Mouse (Mus musculus) lung, embryonic 14.5 days (tissue): Measurements from ENCODE around the gene Pold2. TPM values are rescaled to one million over a fixed set of nuclear protein-coding genes. Genes with fewer than 3 reads are reported as not detected.

ENCODE experiments used
- ATAC-seq: fragments of 200-750 bp; cut with Nextera tagmentation; 2 replicates; pipeline ENCODE4 v1.8.0; 2017; ENCODE audit warnings: mild to moderate bottlenecking, moderate TSS enrichment, moderate library complexity; ENCODE audit not compliant: insufficient read depth
- DNase-seq: peaks from one replicate; pipeline ENCODE4 v3.0.0-alpha.2; 2015
- H3K27ac ChIP-seq: fragments of 300-500 bp; sonication (generic); 2 replicates; pipeline ENCODE4 v1.5.1; 2014; ENCODE audit warnings: low read depth, mild to moderate bottlenecking, moderate library complexity
- H3K27me3 ChIP-seq: fragments of 300-500 bp; sonication (generic); 2 replicates; pipeline ENCODE4 v1.6.1; 2014; ENCODE audit warnings: low read length, control low read depth; ENCODE audit not compliant: insufficient read depth
- H3K36me3 ChIP-seq: fragments of 300-500 bp; sonication (generic); 2 replicates; pipeline ENCODE4 v1.6.1; 2014; ENCODE audit warnings: control low read depth; ENCODE audit not compliant: insufficient read depth
- H3K4me1 ChIP-seq: fragments of 300-500 bp; sonication (generic); 2 replicates; pipeline ENCODE4 v1.6.1; 2014; ENCODE audit warnings: antibody characterized with exemption, control low read depth; ENCODE audit not compliant: insufficient read depth
- H3K4me2 ChIP-seq: fragments of 300-500 bp; sonication (generic); 2 replicates; pipeline ENCODE4 v1.6.1; 2014; ENCODE audit warnings: mild to moderate bottlenecking
- H3K4me3 ChIP-seq: fragments of 300-500 bp; sonication (generic); 2 replicates; pipeline ENCODE4 v1.5.1; 2014; ENCODE audit warnings: low read depth, low read length
- H3K9ac ChIP-seq: fragments of 300-500 bp; sonication (generic); 2 replicates; pipeline ENCODE4 v1.6.1; 2014
- H3K9me3 ChIP-seq: fragments of 300-500 bp; sonication (generic); 2 replicates; pipeline ENCODE4 v1.6.1; 2016; ENCODE audit warnings: low read depth, low read length, control low read depth
- CTCF ChIP-seq: IDR thresholded peaks from 2 replicates; pipeline ENCODE4 v1.5.1; 2016; ENCODE audit warnings: antibody characterized with exemption, low read depth
- WGBS: fragments of 180-500 bp; shearing (Covaris S2); extraction: QIAGEN DNeasy Blood & Tissue Kit; methylation state at CpG from one replicate; pipeline ENCODE4 v1.1.7; 2014; 5-methylcytosine and 5-hydroxymethylcytosine counted together
- polyA plus RNA-seq: library from polyadenylated mRNA; unstranded; fragments of >200 nt; fragmentation: Nextera tagmentation; extraction: Ambion mirVana; gene quantifications from 2 replicates; pipeline ENCODE4 v1.2.1, GENCODE M21; 2014

Gene Pold2
- polyA plus RNA-seq, 1 experiment from 2014 or later, result 156 TPM

DNA sequence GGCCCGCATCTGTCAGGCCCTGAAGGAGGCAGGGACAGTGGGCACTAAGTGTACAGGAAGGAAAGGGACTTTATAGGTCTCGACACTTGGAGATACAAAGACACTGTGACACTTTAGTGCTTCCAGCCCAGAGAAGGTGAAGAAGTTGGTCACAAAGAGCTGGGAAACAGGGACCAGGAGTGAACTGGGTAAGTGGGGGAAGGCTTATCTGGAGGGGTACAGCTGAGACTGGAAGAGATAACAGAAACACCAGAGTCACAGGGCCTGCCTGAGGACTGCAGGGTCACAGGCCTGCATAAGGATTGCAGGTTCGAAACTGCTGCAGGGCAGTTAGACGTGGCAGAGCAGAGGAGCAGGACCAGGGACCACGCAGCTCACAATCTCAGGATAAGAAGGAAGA lies 50.2 kb downstream of the Pold2 start:
- ATAC-seq (no peak), DNase-seq (no peak)
- peak overlapping the region; percentile 3; the same call in 1 of the 2 replicates for H3K9ac ChIP-seq
- H3K4me2 ChIP-seq, result no peak overlapping the region
- WGBS, result 84% methylated on average over 5 of the region's 5 CpGs
- no peaks in the 10 kb centered on the region for H3K4me1 ChIP-seq
- H3K9me3 ChIP-seq, result no peaks in the 10 kb centered on the region
- no peaks in the 10 kb centered on the region for H3K27me3 ChIP-seq
- no peak overlapping the region for H3K4me3 ChIP-seq
- no peak overlapping the region for H3K27ac ChIP-seq
- peaks cover 29% of the 10 kb centered on the region for H3K36me3 ChIP-seq
- no peak for TF ChIP-seq CTCF

DNA sequence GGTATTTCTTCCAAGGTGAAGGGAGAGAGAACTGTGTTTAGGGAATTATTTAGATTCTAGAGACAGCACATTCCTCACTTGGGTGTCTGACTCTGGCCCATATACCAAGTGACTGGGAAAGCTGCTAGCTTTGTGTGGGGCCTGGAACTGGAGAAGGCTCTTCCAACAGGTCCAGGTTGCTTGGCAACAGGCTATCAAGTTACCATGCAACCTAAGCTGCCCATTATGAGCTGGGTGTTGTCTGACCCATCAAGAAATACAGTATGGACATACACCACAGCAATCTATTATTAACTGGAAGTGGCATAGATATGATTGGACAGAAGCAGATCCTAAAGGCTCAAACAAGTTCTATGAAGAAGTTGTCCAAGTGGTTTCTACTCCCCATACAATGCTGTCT lies 52.7 kb downstream of the Pold2 start:
- peaks cover 18% of the 10 kb centered on the region for H3K36me3 ChIP-seq
- ATAC-seq, result no peak
- H3K27me3 ChIP-seq, result no peaks in the 10 kb centered on the region
- no peaks in the 10 kb centered on the region for H3K9me3 ChIP-seq
- no peak for DNase-seq
- no peak overlapping the region for H3K9ac ChIP-seq
- H3K4me3 ChIP-seq, result no peak overlapping the region
- H3K27ac ChIP-seq, result no peak overlapping the region
- TF ChIP-seq CTCF, result no peak
- H3K4me1 ChIP-seq, result no peaks in the 10 kb centered on the region
- no peak overlapping the region for H3K4me2 ChIP-seq

Other genes starting within 250 kb of the Pold2 start
- 193 and 208 TPM in 2 replicates for gene Mrps24, start 162.6 kb downstream of the Pold2 start, polyA plus RNA-seq
- gene Urgcp, start 115.9 kb downstream of the Pold2 start, polyA plus RNA-seq, result 18.3 and 20.1 TPM in 2 replicates
- 106 and 114 TPM in 2 replicates for gene Dbnl, start 89.8 kb downstream of the Pold2 start, polyA plus RNA-seq
- gene Pgam2, start 74.6 kb downstream of the Pold2 start, polyA plus RNA-seq, result 1.6 and 19.6 TPM in 2 replicates
- 6.8 and 7.7 TPM in 2 replicates for gene Polm, start 40.3 kb downstream of the Pold2 start, polyA plus RNA-seq
- 30.8 and 32.5 TPM in 2 replicates for gene Aebp1, start 16.3 kb downstream of the Pold2 start, polyA plus RNA-seq
- 21.4 and 344 TPM in 2 replicates for gene Myl7, start 20.5 kb upstream of the Pold2 start, polyA plus RNA-seq
- 0.84 and 1.9 TPM in 2 replicates for gene Gck, start 71.8 kb upstream of the Pold2 start, polyA plus RNA-seq
- 25.0 and 26.1 TPM in 2 replicates for gene Ykt6, start 77.4 kb upstream of the Pold2 start, polyA plus RNA-seq
- 0.41 and 0.59 TPM in 2 replicates for gene Camk2b, start 188.1 kb upstream of the Pold2 start, polyA plus RNA-seq